Mouse (Mus musculus): ENCODE results near the gene Trim69.

DNA sequence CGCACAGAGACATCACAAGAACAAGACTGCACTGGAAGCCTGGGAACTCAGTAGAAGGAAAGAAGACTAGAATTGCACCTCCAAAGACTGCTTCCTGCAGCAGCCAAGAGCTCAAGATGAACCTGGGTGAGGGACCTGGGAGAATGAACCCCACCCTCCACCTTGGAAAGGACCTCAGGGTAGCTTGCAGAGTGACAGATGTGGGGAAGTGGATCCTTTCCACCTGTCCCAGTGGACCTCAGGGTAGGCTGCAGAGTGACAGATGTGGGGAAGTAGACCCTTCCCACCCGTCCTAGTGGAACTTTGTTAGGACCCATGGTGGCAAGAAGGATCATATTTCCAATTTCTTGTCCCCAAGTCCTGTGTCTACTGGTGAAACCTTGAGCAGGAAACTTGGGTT, 5.2 kb upstream of the Trim69 start:
- no peak for TF ChIP-seq POLR2A (IDR thresholded peaks at IDR 0.05; ENCODE audit: low read depth, low read length)
- TF ChIP-seq CTCF (IDR thresholded peaks at IDR 0.05; ENCODE audit: extremely low read depth, insufficient read length, insufficient replicate concordance, low read depth, low read length), result no peak
